Mouse (Mus musculus): ENCODE measurements around the gene Mrps27. TPM values are rescaled to one million over a fixed set of nuclear protein-coding genes. Genes with fewer than 3 reads are reported as not detected.

The Mrps27 gene
- polyA plus RNA-seq, 1 experiment from 2014 or later: 40.9 TPM

- H3K9me3 ChIP-seq: no peaks in the 10 kb centered on the region
- peak; percentile 72; the same call in 1 of the 2 replicates for ATAC-seq (ENCODE audit: low read depth)
- H3K9ac ChIP-seq: peak overlapping the region; percentile 64
- H3K4me3 ChIP-seq: peak overlapping the region; percentile 44
- peaks cover 10% of the 10 kb centered on the region for H3K4me1 ChIP-seq (replicated peaks)
- H3K4me2 ChIP-seq: peak overlapping the region; percentile 59
- H3K27ac ChIP-seq (replicated peaks): peak overlapping the region; percentile 75
- 14% methylated on average over 7 of the region's 7 CpGs for WGBS
- peaks cover 21% of the 10 kb centered on the region for H3K36me3 ChIP-seq
- H3K27me3 ChIP-seq: no peaks in the 10 kb centered on the region
Measured at GRCm38 (mm10) chr13:99353490-99353851, 8.9 kb downstream of the Mrps27 start.

GRCm38 (mm10) chr13:99355072-99355471, 10.5 kb downstream of the Mrps27 start:
- peaks cover 17% of the 10 kb centered on the region; the same call in 1 of the 2 replicates for H3K36me3 ChIP-seq
- no peaks in the 10 kb centered on the region for H3K9me3 ChIP-seq
- H3K27ac ChIP-seq (replicated peaks): no peak overlapping the region
- no peak overlapping the region for H3K4me3 ChIP-seq
- H3K4me1 ChIP-seq (replicated peaks): peaks cover 10% of the 10 kb centered on the region
- no peak overlapping the region for H3K9ac ChIP-seq
- H3K4me2 ChIP-seq: no peak overlapping the region
- WGBS: 83% methylated on average over 6 of the region's 6 CpGs
- H3K27me3 ChIP-seq: no peaks in the 10 kb centered on the region
- no peak for ATAC-seq (ENCODE audit: low read depth)

GRCm38 (mm10) chr13:99355861-99356260, 11.3 kb downstream of the Mrps27 start:
- H3K9me3 ChIP-seq: no peaks in the 10 kb centered on the region
- no peak for ATAC-seq (ENCODE audit: low read depth)

GRCm38 (mm10) chr13:99356428-99357265, 12.1 kb downstream of the Mrps27 start:
- H3K4me1 ChIP-seq (replicated peaks): peaks cover 10% of the 10 kb centered on the region
- H3K36me3 ChIP-seq: peaks cover 7% of the 10 kb centered on the region; the same call in 1 of the 2 replicates
- H3K4me3 ChIP-seq: no peak overlapping the region
- ATAC-seq (ENCODE audit: low read depth): no peak
- H3K27me3 ChIP-seq: no peaks in the 10 kb centered on the region
- no peaks in the 10 kb centered on the region for H3K9me3 ChIP-seq
- H3K4me2 ChIP-seq: no peak overlapping the region
- H3K9ac ChIP-seq: no peak overlapping the region
- WGBS: 31% methylated on average over 9 of the region's 9 CpGs
- H3K27ac ChIP-seq (replicated peaks): no peak overlapping the region

More at GRCm38 (mm10) chr13:99355861-99356260, 11.3 kb downstream of the Mrps27 start:
- Histone ChIP-seq H3K36me3 (peaks cover 14% of the 10 kb centered on the region; the same call in 1 of the 2 replicates), H3K27ac (replicated peaks) (no peak overlapping the region), H3K9ac (no peak overlapping the region), H3K4me1 (replicated peaks) (peaks cover 10% of the 10 kb centered on the region), H3K4me2 (no peak overlapping the region), H3K27me3 (no peaks in the 10 kb centered on the region), H3K4me3 (no peak overlapping the region)
- 55% methylated on average over 7 of the region's 7 CpGs for WGBS

- WGBS: 66% methylated on average over 14 of the region's 14 CpGs
Measured at GRCm38 (mm10) chr13:99358921-99359320, 14.3 kb downstream of the Mrps27 start.

GRCm38 (mm10) chr13:99363866-99364265, 19.3 kb downstream of the Mrps27 start:
- H3K36me3 ChIP-seq: peaks cover 18% of the 10 kb centered on the region
- H3K4me3 ChIP-seq: no peak overlapping the region
- H3K27ac ChIP-seq (replicated peaks): no peak overlapping the region
- 40% methylated on average over 4 of the region's 4 CpGs for WGBS
- no peak for ATAC-seq (ENCODE audit: low read depth)
- H3K4me2 ChIP-seq: no peak overlapping the region
- H3K27me3 ChIP-seq: no peaks in the 10 kb centered on the region
- H3K9ac ChIP-seq: no peak overlapping the region
- no peaks in the 10 kb centered on the region for H3K9me3 ChIP-seq
- H3K4me1 ChIP-seq (replicated peaks): 0 out of 2 replicates have a peak, but pooled peaks cover 11% of the 10 kb centered on the region

More at GRCm38 (mm10) chr13:99358921-99359320, 14.3 kb downstream of the Mrps27 start:
- Histone ChIP-seq H3K9me3 (no peaks in the 10 kb centered on the region), H3K4me2 (no peak overlapping the region), H3K36me3 (peaks cover 11% of the 10 kb centered on the region), H3K4me1 (replicated peaks) (0 out of 2 replicates have a peak, but pooled peaks cover 5% of the 10 kb centered on the region), H3K27me3 (no peaks in the 10 kb centered on the region), H3K4me3 (no peak overlapping the region), H3K27ac (replicated peaks) (no peak overlapping the region), H3K9ac (no peak overlapping the region)
- ATAC-seq (ENCODE audit: low read depth): 0 out of 2 replicates have a peak, but pooled peaks have one; percentile 32

- Histone ChIP-seq H3K27me3 (no peaks in the 10 kb centered on the region), H3K9me3 (no peaks in the 10 kb centered on the region), H3K9ac (no peak overlapping the region), H3K27ac (replicated peaks) (no peak overlapping the region), H3K4me2 (no peak overlapping the region), H3K36me3 (peaks cover 15% of the 10 kb centered on the region), H3K4me3 (no peak overlapping the region), H3K4me1 (replicated peaks) (peaks cover 16% of the 10 kb centered on the region; the same call in 1 of the 2 replicates)
- WGBS: 92% methylated on average over 5 of the region's 5 CpGs
- ATAC-seq (ENCODE audit: low read depth): no peak
Measured at GRCm38 (mm10) chr13:99366422-99367175, 22.0 kb downstream of the Mrps27 start.

- Histone ChIP-seq H3K27me3 (no peaks in the 10 kb centered on the region), H3K4me2 (no peak overlapping the region), H3K9me3 (no peaks in the 10 kb centered on the region), H3K9ac (no peak overlapping the region), H3K27ac (replicated peaks) (no peak overlapping the region), H3K36me3 (peaks cover 15% of the 10 kb centered on the region), H3K4me3 (no peak overlapping the region), H3K4me1 (replicated peaks) (peaks cover 16% of the 10 kb centered on the region; the same call in 1 of the 2 replicates)
- 86% methylated on average over 12 of the region's 12 CpGs for WGBS
- no peak for ATAC-seq (ENCODE audit: low read depth)
Measured at GRCm38 (mm10) chr13:99367554-99368174, 23.1 kb downstream of the Mrps27 start.

- Histone ChIP-seq H3K27ac (replicated peaks) (0 out of 2 replicates have a peak overlapping the region, but pooled peaks have one; percentile 9), H3K27me3 (no peaks in the 10 kb centered on the region), H3K9ac (no peak overlapping the region), H3K4me1 (replicated peaks) (peaks cover 9% of the 10 kb centered on the region; the same call in 1 of the 2 replicates), H3K4me3 (no peak overlapping the region), H3K4me2 (no peak overlapping the region), H3K9me3 (no peaks in the 10 kb centered on the region), H3K36me3 (peaks cover 5% of the 10 kb centered on the region; the same call in 1 of the 2 replicates)
- 52% methylated on average over 12 of the region's 12 CpGs for WGBS
- ATAC-seq (ENCODE audit: low read depth): no peak
Measured at GRCm38 (mm10) chr13:99369103-99369502, 24.5 kb downstream of the Mrps27 start.

GRCm38 (mm10) chr13:99371285-99371684, 26.7 kb downstream of the Mrps27 start:
- Histone ChIP-seq H3K4me2 (no peak overlapping the region), H3K4me3 (no peak overlapping the region), H3K4me1 (replicated peaks) (peaks cover 5% of the 10 kb centered on the region; the same call in 1 of the 2 replicates), H3K9ac (no peak overlapping the region), H3K9me3 (no peaks in the 10 kb centered on the region), H3K27me3 (no peaks in the 10 kb centered on the region), H3K27ac (replicated peaks) (no peak overlapping the region), H3K36me3 (no peaks in the 10 kb centered on the region)
- WGBS: 90% methylated on average over 5 of the region's 5 CpGs
- no peak for ATAC-seq (ENCODE audit: low read depth)

- Histone ChIP-seq H3K36me3 (no peaks in the 10 kb centered on the region), H3K4me2 (no peak overlapping the region), H3K4me1 (replicated peaks) (peaks cover 5% of the 10 kb centered on the region; the same call in 1 of the 2 replicates), H3K9ac (no peak overlapping the region), H3K9me3 (no peaks in the 10 kb centered on the region), H3K27ac (replicated peaks) (no peak overlapping the region), H3K4me3 (no peak overlapping the region), H3K27me3 (no peaks in the 10 kb centered on the region)
- ATAC-seq (ENCODE audit: low read depth): no peak
- WGBS: 73% methylated on average over 7 of the region's 7 CpGs
Measured at GRCm38 (mm10) chr13:99373684-99374083, 29.1 kb downstream of the Mrps27 start.
